Mouse (Mus musculus): Measurements from ENCODE around the gene Tubb2a. TPM values are rescaled to one million over a fixed set of nuclear protein-coding genes. Genes with fewer than 3 reads are reported as not detected.

Tubb2a gene
- polyA plus RNA-seq, 1 experiment, result 550 TPM

GRCm38 (mm10) chr13:34053673-34054282, 24.0 kb downstream of the Tubb2a start:
- Histone ChIP-seq H3ac (ENCODE audit: control insufficient read depth, insufficient read length) (no peak overlapping the region), H3K4me2 (ENCODE audit: low read depth) (no peak overlapping the region), H3K27me3 (ENCODE audit: control insufficient read depth, insufficient read depth, insufficient read length) (no peaks in the 10 kb centered on the region), H3K4me3 (no peak overlapping the region), H3K79me2 (ENCODE audit: control insufficient read depth, insufficient read depth) (no peaks in the 10 kb centered on the region), H3K36me3 (ENCODE audit: control insufficient read depth, insufficient read depth) (peaks cover 2% of the 10 kb centered on the region)
- TF ChIP-seq TCF3 (IDR thresholded peaks at IDR 0.05; ENCODE audit: insufficient read length, low read depth) (no peak), POLR2A (IDR thresholded peaks at IDR 0.05; ENCODE audit: insufficient read length, low read depth) (no peak), CEBPB (IDR thresholded peaks at IDR 0.05; ENCODE audit: insufficient read depth, poor library complexity, severe bottlenecking) (no peak)

DNA sequence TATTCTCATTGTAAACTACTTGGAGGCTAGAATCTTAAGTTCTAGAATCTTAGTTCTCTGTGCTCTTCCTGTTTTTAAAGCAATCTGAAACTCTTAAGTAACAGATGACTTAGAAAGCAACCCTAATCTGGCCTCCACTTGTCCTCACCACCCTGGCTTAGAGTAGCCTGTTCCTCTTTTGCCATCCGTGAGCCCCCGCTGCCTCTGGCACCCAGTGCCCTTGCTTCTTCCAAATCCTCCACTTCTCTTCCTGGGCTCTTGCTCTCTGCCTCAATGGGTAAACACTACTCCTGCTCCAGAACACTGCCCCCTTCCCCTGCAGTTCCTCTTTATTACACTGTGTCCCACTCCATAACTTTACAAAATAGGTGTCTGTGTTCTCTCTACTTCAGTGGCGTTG, 26.1 kb downstream of the Tubb2a start:
- Histone ChIP-seq H3K4me3 (no peak overlapping the region), H3ac (ENCODE audit: control insufficient read depth, insufficient read length) (no peak overlapping the region), H3K27me3 (ENCODE audit: control insufficient read depth, insufficient read depth, insufficient read length) (no peaks in the 10 kb centered on the region), H3K79me2 (ENCODE audit: control insufficient read depth, insufficient read depth) (no peaks in the 10 kb centered on the region), H3K4me2 (ENCODE audit: low read depth) (no peak overlapping the region), H3K36me3 (ENCODE audit: control insufficient read depth, insufficient read depth) (no peaks in the 10 kb centered on the region)
- no peak for TF ChIP-seq MYOG (IDR thresholded peaks at IDR 0.05; ENCODE audit: control insufficient read depth in 1 of 3, insufficient read depth in 1 of 3, insufficient read length in 2 of 3, low read depth in 2 of 3)
- no peak for TF ChIP-seq TCF3 (IDR thresholded peaks at IDR 0.05; ENCODE audit: insufficient read length, low read depth)
- TF ChIP-seq REST (IDR thresholded peaks at IDR 0.05; ENCODE audit: insufficient read depth, insufficient read length), result no peak
- no peak for TF ChIP-seq CEBPB (IDR thresholded peaks at IDR 0.05; ENCODE audit: insufficient read depth, poor library complexity, severe bottlenecking)
- no peak for TF ChIP-seq SRF (IDR thresholded peaks at IDR 0.05; ENCODE audit: control insufficient read depth, insufficient read length, low read depth)
- no peak for TF ChIP-seq E2F4 (IDR thresholded peaks at IDR 0.05; ENCODE audit: insufficient read depth)
- TF ChIP-seq USF1 (IDR thresholded peaks at IDR 0.05; ENCODE audit: low read depth), result no peak
- no peak for TF ChIP-seq TCF12 (IDR thresholded peaks at IDR 0.05; ENCODE audit: insufficient read depth, poor library complexity, severe bottlenecking)
- TF ChIP-seq MYOD1 (IDR thresholded peaks at IDR 0.05; ENCODE audit: control insufficient read depth in 1 of 3, insufficient read length in 2 of 3, low read depth in 2 of 3), result no peak
- TF ChIP-seq MAX (IDR thresholded peaks at IDR 0.05; ENCODE audit: low read depth), result no peak
- no peak for TF ChIP-seq POLR2A (IDR thresholded peaks at IDR 0.05; ENCODE audit: insufficient read length, low read depth)
- no peak for TF ChIP-seq POLR2AphosphoS2 (IDR thresholded peaks at IDR 0.05; ENCODE audit: insufficient read length, low read depth)

GRCm38 (mm10) chr13:34050479-34050878, 27.3 kb downstream of the Tubb2a start:
- Histone ChIP-seq H3K27me3 (ENCODE audit: control insufficient read depth, insufficient read depth, insufficient read length) (no peaks in the 10 kb centered on the region), H3K79me2 (ENCODE audit: control insufficient read depth, insufficient read depth) (no peaks in the 10 kb centered on the region), H3K36me3 (ENCODE audit: control insufficient read depth, insufficient read depth) (no peaks in the 10 kb centered on the region), H3K4me3 (no peak overlapping the region), H3K4me2 (ENCODE audit: low read depth) (no peak overlapping the region), H3ac (ENCODE audit: control insufficient read depth, insufficient read length) (no peak overlapping the region)
- TF ChIP-seq TCF12 (IDR thresholded peaks at IDR 0.05; ENCODE audit: insufficient read depth, poor library complexity, severe bottlenecking) (no peak), SRF (IDR thresholded peaks at IDR 0.05; ENCODE audit: control insufficient read depth, insufficient read length, low read depth) (no peak), MAX (IDR thresholded peaks at IDR 0.05; ENCODE audit: low read depth) (no peak), POLR2AphosphoS2 (IDR thresholded peaks at IDR 0.05; ENCODE audit: insufficient read length, low read depth) (no peak), MYOD1 (IDR thresholded peaks at IDR 0.05; ENCODE audit: control insufficient read depth in 1 of 3, insufficient read length in 2 of 3, low read depth in 2 of 3) (no peak), REST (IDR thresholded peaks at IDR 0.05; ENCODE audit: insufficient read depth, insufficient read length) (no peak)

DNA sequence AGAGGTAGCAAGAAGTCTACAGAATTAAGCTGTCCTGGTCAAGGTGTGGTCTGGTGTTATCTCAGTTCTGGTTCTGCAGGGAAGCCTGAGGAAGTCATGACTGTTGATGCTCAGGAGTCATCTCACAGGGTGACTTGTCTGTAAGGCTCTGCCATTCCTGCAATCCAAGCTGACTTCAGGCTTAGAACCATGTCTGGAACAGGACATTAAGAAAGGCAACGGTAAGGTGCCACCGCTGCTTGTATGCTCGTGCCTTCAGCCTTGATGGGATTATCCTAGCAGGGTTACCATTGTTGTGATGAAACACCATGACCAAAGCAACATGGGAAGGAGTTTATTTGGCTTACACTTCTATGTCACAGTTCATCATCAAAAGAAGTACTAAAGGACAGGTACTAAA, 30.3 kb downstream of the Tubb2a start:
- Histone ChIP-seq H3K36me3 (ENCODE audit: control insufficient read depth, insufficient read depth) (no peaks in the 10 kb centered on the region), H3K27me3 (ENCODE audit: control insufficient read depth, insufficient read depth, insufficient read length) (no peaks in the 10 kb centered on the region), H3K79me2 (ENCODE audit: control insufficient read depth, insufficient read depth) (no peaks in the 10 kb centered on the region), H3ac (ENCODE audit: control insufficient read depth, insufficient read length) (no peak overlapping the region), H3K4me2 (ENCODE audit: low read depth) (no peak overlapping the region), H3K4me3 (no peak overlapping the region)
- no peak for TF ChIP-seq POLR2A (IDR thresholded peaks at IDR 0.05; ENCODE audit: insufficient read length, low read depth)
- no peak for TF ChIP-seq MYOG (IDR thresholded peaks at IDR 0.05; ENCODE audit: control insufficient read depth in 1 of 3, insufficient read depth in 1 of 3, insufficient read length in 2 of 3, low read depth in 2 of 3)
- no peak for TF ChIP-seq MAX (IDR thresholded peaks at IDR 0.05; ENCODE audit: low read depth)
- no peak for TF ChIP-seq TCF12 (IDR thresholded peaks at IDR 0.05; ENCODE audit: insufficient read depth, poor library complexity, severe bottlenecking)
- TF ChIP-seq MYOD1 (IDR thresholded peaks at IDR 0.05; ENCODE audit: control insufficient read depth in 1 of 3, insufficient read length in 2 of 3, low read depth in 2 of 3), result no peak
- no peak for TF ChIP-seq TCF3 (IDR thresholded peaks at IDR 0.05; ENCODE audit: insufficient read length, low read depth)
- TF ChIP-seq SRF (IDR thresholded peaks at IDR 0.05; ENCODE audit: control insufficient read depth, insufficient read length, low read depth), result no peak
- TF ChIP-seq POLR2AphosphoS2 (IDR thresholded peaks at IDR 0.05; ENCODE audit: insufficient read length, low read depth), result no peak
- TF ChIP-seq CEBPB (IDR thresholded peaks at IDR 0.05; ENCODE audit: insufficient read depth, poor library complexity, severe bottlenecking), result no peak
- no peak for TF ChIP-seq REST (IDR thresholded peaks at IDR 0.05; ENCODE audit: insufficient read depth, insufficient read length)
- no peak for TF ChIP-seq USF1 (IDR thresholded peaks at IDR 0.05; ENCODE audit: low read depth)
- no peak for TF ChIP-seq E2F4 (IDR thresholded peaks at IDR 0.05; ENCODE audit: insufficient read depth)

GRCm38 (mm10) chr13:34046421-34047012, 31.3 kb downstream of the Tubb2a start:
- TF ChIP-seq SRF (IDR thresholded peaks at IDR 0.05; ENCODE audit: control insufficient read depth, insufficient read length, low read depth) (no peak), CEBPB (IDR thresholded peaks at IDR 0.05; ENCODE audit: insufficient read depth, poor library complexity, severe bottlenecking) (peak; percentile 92)
- H3ac ChIP-seq (ENCODE audit: control insufficient read depth, insufficient read length), result no peak overlapping the region
- H3K79me2 ChIP-seq (ENCODE audit: control insufficient read depth, insufficient read depth), result no peaks in the 10 kb centered on the region
- H3K4me2 ChIP-seq (ENCODE audit: low read depth), result no peak overlapping the region
- H3K4me3 ChIP-seq, result no peak overlapping the region
- H3K36me3 ChIP-seq (ENCODE audit: control insufficient read depth, insufficient read depth), result no peaks in the 10 kb centered on the region
- no peaks in the 10 kb centered on the region for H3K27me3 ChIP-seq (ENCODE audit: control insufficient read depth, insufficient read depth, insufficient read length)
